Mouse (Mus musculus): ENCODE measurements around the gene Nav2.

- TF ChIP-seq CTCF (IDR thresholded peaks at IDR 0.05): no peak
- TF ChIP-seq EP300 (IDR thresholded peaks at IDR 0.05): no peak
Observed at GRCm38 (mm10) chr7:49490814-49491213, 582.3 kb downstream of the Nav2 start.

Data from lung, postnatal 0 days (tissue).